ENCODE assay signal across 9 mouse cellular contexts in the genomic region with DNA sequence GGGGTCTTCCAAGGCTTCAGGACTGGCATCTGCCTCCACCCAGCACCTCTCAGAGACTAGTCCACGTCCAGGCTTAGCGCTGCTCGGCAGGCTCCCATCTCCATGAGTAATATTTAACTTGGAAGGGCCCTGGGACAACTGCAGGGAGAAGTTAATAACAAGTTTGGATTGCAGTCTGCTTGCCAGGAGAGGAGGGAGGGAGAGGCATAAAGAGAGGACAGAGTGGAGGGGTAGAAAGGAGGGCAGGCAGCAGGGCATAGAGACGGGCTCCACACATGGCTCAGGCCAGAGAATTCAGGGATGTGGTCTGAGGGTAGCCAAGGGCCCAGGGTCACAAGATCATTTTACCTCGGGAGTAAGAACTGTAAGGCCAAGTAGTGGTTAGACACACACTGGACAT. TPM values are rescaled to one million over a fixed set of nuclear protein-coding genes. Genes with fewer than 3 reads are reported as not detected.
A peak's percentile ranks its signal among the peaks of the same experiment; 100 is the strongest.
DNase-seq lines count a peak whose midpoint lies in the region; ATAC-seq and TF ChIP-seq lines count a peak whose summit lies in the region.
"Had no signal": no experiment of that assay in that cellular context is flagged by ENCODE, and none has a peak within 500 bp of the region (broad histone marks: within the 10 kb centered on the region; RNA-seq: fewer than 3 reads in every experiment).

No protein-coding gene starts in this region.

- H3K27me3 ChIP-seq in kidney, embryonic 14.5 days (ENCODE audit: control insufficient read depth, insufficient read depth, low read length), result no peaks in the 10 kb centered on the region
- no peaks in the 10 kb centered on the region for H3K27me3 ChIP-seq in midbrain, embryonic 14.5 days (ENCODE audit: control insufficient read depth, insufficient read depth, low read length)

- H3K9me3 ChIP-seq in kidney, embryonic 14.5 days (ENCODE audit: control insufficient read depth, low read length), result no peaks in the 10 kb centered on the region
- no peaks in the 10 kb centered on the region for H3K9me3 ChIP-seq in midbrain, embryonic 14.5 days (ENCODE audit: control insufficient read depth, low read length)

- ATAC-seq in kidney, embryonic 14.5 days (ENCODE audit: low FRiP score, low TSS enrichment), result peak; percentile 12; the same call in 1 of the 2 replicates
- no peak for ATAC-seq in midbrain, embryonic 14.5 days (ENCODE audit: low FRiP score, low TSS enrichment)
- ATAC-seq: CD4-positive, CD25-positive, alpha-beta regulatory T cell, adult 4 months had no signal

- no peak overlapping the region for H3K4me2 ChIP-seq in kidney, embryonic 14.5 days (replicated peaks; ENCODE audit: low read depth, low read length)
- H3K4me2 ChIP-seq in midbrain, embryonic 14.5 days (ENCODE audit: low read length), result no peak overlapping the region

- no peak overlapping the region for H3K9ac ChIP-seq in kidney, embryonic 14.5 days (ENCODE audit: low read depth, low read length)
- no peak overlapping the region for H3K9ac ChIP-seq in midbrain, embryonic 14.5 days (replicated peaks; ENCODE audit: low read length)

- peak overlapping the region; percentile 91 for H3K27ac ChIP-seq in gastrocnemius, adult 2 months
- H3K27ac ChIP-seq in kidney, embryonic 14.5 days (ENCODE audit: low read depth, low read length), result peak overlapping the region; percentile 77
- H3K27ac ChIP-seq in midbrain, embryonic 14.5 days (replicated peaks; ENCODE audit: low read depth, low read length), result no peak overlapping the region

- H3K36me3 ChIP-seq in kidney, embryonic 14.5 days (ENCODE audit: control insufficient read depth, insufficient read depth, low read length), result no peaks in the 10 kb centered on the region
- H3K36me3 ChIP-seq in midbrain, embryonic 14.5 days (ENCODE audit: control insufficient read depth, insufficient read depth, low read length), result no peaks in the 10 kb centered on the region

- peaks cover 50% of the 10 kb centered on the region for H3K4me1 ChIP-seq in kidney, embryonic 14.5 days (ENCODE audit: control insufficient read depth, insufficient read depth, low read length)
- peaks cover 23% of the 10 kb centered on the region for H3K4me1 ChIP-seq in midbrain, embryonic 14.5 days (ENCODE audit: control insufficient read depth, insufficient read depth, low read length)

- peak; percentile 65 to 71 for DNase-seq in heart, adult 9 months (ENCODE audit: low spot score in 2 of 2)
- DNase-seq in heart, adult 8-10 months (ENCODE audit: low spot score), result no peak
- peak; percentile 73 for DNase-seq in gastrocnemius, adult 2 months
- peak; percentile 60 for DNase-seq in lung, postnatal 14 days
- no peak for DNase-seq in midbrain, embryonic 14.5 days
- no peak for DNase-seq in layer of hippocampus, adult 8-10 months (ENCODE audit: low spot score in 2 of 2)
- DNase-seq in urinary bladder, postnatal 36 days (ENCODE audit: low spot score in 2 of 2), result no peak

- WGBS in kidney, embryonic 14.5 days, result 55% methylated on average over 5 of the region's 5 CpGs
- WGBS in midbrain, embryonic 14.5 days, result 79% methylated on average over 5 of the region's 5 CpGs

- TF ChIP-seq CTCF in gastrocnemius, adult 2 months (IDR thresholded peaks at IDR 0.05), result no peak

- intact Hi-C loops in gastrocnemius, adult 2 months (cut with DNase I), result no loop called here

- no peak overlapping the region for H3K4me3 ChIP-seq in gastrocnemius, adult 2 months
- no peak overlapping the region for H3K4me3 ChIP-seq in kidney, embryonic 14.5 days (ENCODE audit: low read length)
- H3K4me3 ChIP-seq in midbrain, embryonic 14.5 days (replicated peaks; ENCODE audit: low read depth, low read length), result no peak overlapping the region

RNA-seq across cellular contexts. Expression of gene Faap20, which starts 11.3 kb away (rescaled TPM):
- 10 to 100 TPM; 12.4 to 17.8 (median 15.9) TPM for total RNA-seq in heart, adult 8-10 months (2022)
- 1 to 10 TPM; 4.6 to 6.1 TPM for total RNA-seq in gastrocnemius, adult 2 months (2021)
- polyA plus RNA-seq in kidney, embryonic 14.5 days (2014; fragmentation: Nextera tagmentation; extraction: Ambion mirVana), result 63.4 and 73.8 TPM in 2 replicates
- 74.1 and 85.6 TPM in 2 replicates for polyA plus RNA-seq in midbrain, embryonic 14.5 days (2014; fragmentation: Nextera tagmentation; extraction: Ambion mirVana)
- 10 to 100 TPM; 24.1 to 35.0 (median 31.4) TPM for total RNA-seq in layer of hippocampus, adult 8-10 months (2022)

RNA-seq across cellular contexts. Expression of gene Ski, which starts 15.9 kb away (rescaled TPM):
- total RNA-seq in heart, adult 8-10 months (2022), result 10 to 100 TPM; 44.5 to 53.3 (median 49.0) TPM
- total RNA-seq in gastrocnemius, adult 2 months (2021), result 10 to 100 TPM; 28.5 to 35.6 TPM
- polyA plus RNA-seq in kidney, embryonic 14.5 days (2014; fragmentation: Nextera tagmentation; extraction: Ambion mirVana), result 24.0 and 24.5 TPM in 2 replicates
- 14.3 and 15.4 TPM in 2 replicates for polyA plus RNA-seq in midbrain, embryonic 14.5 days (2014; fragmentation: Nextera tagmentation; extraction: Ambion mirVana)
- total RNA-seq in layer of hippocampus, adult 8-10 months (2022), result 100 to 1,000 TPM; 122 to 130 (median 125) TPM

Comparison
In these comparisons a context has a peak if more than half of its experiments do, and no peak if none do; other contexts are left out.
1. DNase-seq: peak in heart, adult 9 months (2 of 2), gastrocnemius, adult 2 months (single experiment) and lung, postnatal 14 days (single experiment); none in heart, adult 8-10 months (single experiment), midbrain, embryonic 14.5 days (single experiment), layer of hippocampus, adult 8-10 months (0 of 2) and urinary bladder, postnatal 36 days (0 of 2).